ENCODE assay signal across 9 mouse cellular contexts in the genomic region with DNA sequence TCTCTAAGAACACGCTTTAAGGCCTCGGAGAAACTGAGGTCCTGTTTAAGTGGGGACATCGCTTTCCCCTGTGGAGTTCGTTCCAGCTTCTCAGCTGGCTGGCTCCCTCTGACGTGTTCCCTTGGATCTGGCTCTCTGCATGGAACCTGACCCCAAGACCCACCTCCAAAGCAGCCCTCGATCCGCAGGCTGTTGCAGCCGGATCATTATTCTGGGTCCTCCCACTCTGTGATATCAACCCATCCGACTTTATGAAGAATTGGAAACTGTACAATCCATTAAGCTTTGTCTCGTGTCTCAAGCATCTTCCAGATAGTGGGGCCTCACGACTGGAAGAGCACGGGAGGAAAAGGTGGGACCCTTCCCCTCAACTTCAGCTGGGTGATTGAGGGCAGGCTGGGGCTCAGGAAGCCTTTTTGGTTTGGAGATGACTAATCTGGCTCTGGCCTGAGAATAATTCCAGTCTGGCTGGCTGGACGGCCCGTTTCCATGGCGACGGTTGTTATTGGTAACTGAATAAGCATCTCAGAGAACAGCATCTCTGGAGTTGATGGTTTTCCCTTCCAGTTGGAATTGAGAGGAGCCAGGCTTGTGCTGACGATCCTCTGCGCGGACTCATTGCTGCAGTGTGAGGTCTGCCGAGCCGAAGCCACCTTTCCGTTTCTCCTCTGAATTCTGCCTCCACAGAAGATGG. TPM values are rescaled to one million over a fixed set of nuclear protein-coding genes. Genes with fewer than 3 reads are reported as not detected.
DNase-seq lines count a peak whose midpoint lies in the region; ATAC-seq lines count a peak whose summit lies in the region.
"Had no signal": no experiment of that assay in that cellular context is flagged by ENCODE, and none has a peak within 500 bp of the region (broad histone marks: within the 10 kb centered on the region; RNA-seq: fewer than 3 reads in every experiment).

No protein-coding gene starts in this region.

- H3K27ac ChIP-seq in forebrain, embryonic 11.5 days (ENCODE audit: low read depth, low read length) = no peak overlapping the region
- peak overlapping the region; percentile 76 for H3K27ac ChIP-seq in midbrain, embryonic 15.5 days

- peak; percentile 57 for ATAC-seq in forebrain, embryonic 11.5 days (replicated peaks; ENCODE audit: low FRiP score)
- ATAC-seq in midbrain, embryonic 15.5 days (replicated peaks) = peak; percentile 78

- H3K4me1 ChIP-seq in forebrain, embryonic 11.5 days (replicated peaks; ENCODE audit: control insufficient read depth, insufficient read depth, low read length) = peaks cover 9% of the 10 kb centered on the region; the same call in 1 of the 2 replicates
- peaks cover 29% of the 10 kb centered on the region for H3K4me1 ChIP-seq in midbrain, embryonic 15.5 days

- no peak overlapping the region for H3K4me2 ChIP-seq in forebrain, embryonic 11.5 days (ENCODE audit: low read depth, low read length, severe bottlenecking)
- peak overlapping the region; percentile 20 for H3K4me2 ChIP-seq in midbrain, embryonic 15.5 days

- H3K27me3 ChIP-seq in forebrain, embryonic 11.5 days (ENCODE audit: control insufficient read depth, insufficient read depth, low read length) = no peaks in the 10 kb centered on the region
- no peaks in the 10 kb centered on the region for H3K27me3 ChIP-seq in midbrain, embryonic 15.5 days (replicated peaks)

- peak; percentile 27 for DNase-seq in lung, postnatal 10 days
- DNase-seq in lung, postnatal 36 days = no peak
- peak; percentile 84 for DNase-seq in forebrain, embryonic 11.5 days (ENCODE audit: low spot score)
- DNase-seq in layer of hippocampus, adult 8-10 months (ENCODE audit: low spot score in 2 of 2) = peak; percentile 85 to 91
- DNase-seq in urinary bladder, postnatal 25 days (ENCODE audit: low spot score) = no peak
- DNase-seq in urinary bladder, adult 18-20 months (ENCODE audit: low spot score in 2 of 2) = no peak
- DNase-seq in ovary, postnatal 10 days (ENCODE audit: low spot score) = no peak

- H3K9ac ChIP-seq in forebrain, embryonic 11.5 days (ENCODE audit: low read length) = no peak overlapping the region
- H3K9ac ChIP-seq in midbrain, embryonic 15.5 days = no peak overlapping the region

- H3K9me3 ChIP-seq in forebrain, embryonic 11.5 days (ENCODE audit: control insufficient read depth, low read length) = no peaks in the 10 kb centered on the region
- no peaks in the 10 kb centered on the region for H3K9me3 ChIP-seq in midbrain, embryonic 15.5 days

- H3K4me3 ChIP-seq in forebrain, embryonic 11.5 days (ENCODE audit: low read depth, low read length) = no peak overlapping the region
- no peak overlapping the region for H3K4me3 ChIP-seq in midbrain, embryonic 15.5 days

- no peaks in the 10 kb centered on the region for H3K36me3 ChIP-seq in forebrain, embryonic 11.5 days (ENCODE audit: control insufficient read depth, insufficient read depth, low read length)
- H3K36me3 ChIP-seq in midbrain, embryonic 15.5 days (replicated peaks) = no peaks in the 10 kb centered on the region

- 62% methylated on average over 22 of the region's 22 CpGs for WGBS in forebrain, embryonic 11.5 days
- WGBS in midbrain, embryonic 15.5 days = 30% methylated on average over 22 of the region's 22 CpGs

RNA-seq across cellular contexts. Expression of a gene that starts 50.4 kb away (rescaled TPM):
- polyA plus RNA-seq in forebrain, embryonic 11.5 days (2014; fragmentation: Nextera tagmentation; extraction: Ambion mirVana) = 35.0 and 35.5 TPM in 2 replicates
- total RNA-seq in layer of hippocampus, adult 8-10 months (2022) = 10 to 100 TPM; 25.1 to 31.4 (median 26.0) TPM
- 47.4 and 55.1 TPM in 2 replicates for polyA plus RNA-seq in midbrain, embryonic 15.5 days (2015; fragmentation: Nextera tagmentation; extraction: Ambion mirVana)
- total RNA-seq: neutrophil, adult 5-6 weeks had no signal

Comparison
In these comparisons a context has a peak if more than half of its experiments do, and no peak if none do; other contexts are left out.
1. DNase-seq: peak in lung, postnatal 10 days (single experiment), forebrain, embryonic 11.5 days (single experiment) and layer of hippocampus, adult 8-10 months (2 of 2); none in lung, postnatal 36 days (single experiment), urinary bladder, postnatal 25 days (single experiment), urinary bladder, adult 18-20 months (0 of 2) and ovary, postnatal 10 days (single experiment).